Mouse (Mus musculus) granulocyte monocyte progenitor cell, adult 5-6 weeks (primary cell): ENCODE results near the gene Pak1ip1. TPM values are rescaled to one million over a fixed set of nuclear protein-coding genes. Genes with fewer than 3 reads are reported as not detected.

Experiments used
- total RNA-seq, 2 experiments: library from RNA; stranded (forward) in 1 of 2; stranded (reverse) in 1 of 2; fragments of 200-712, 200-1000 nt in 1 of 2; fragments of >200 nt in 1 of 2; fragmentation: Nextera tagmentation in 1 of 2; gene quantifications; 2 replicates each; pipeline ENCODE4 v1.2.3; 2014 to 2017

Pak1ip1 gene
- total RNA-seq, 2 experiments from 2014 or later, result 63.5 to 102 TPM

Other genes with a start within 250 kb of the Pak1ip1 start
- gene Gcnt2, start 141.3 kb upstream of the Pak1ip1 start, total RNA-seq (2014; fragmentation: Nextera tagmentation), result 14.8 and 36.7 TPM in 2 replicates
- 8.4 and 8.9 TPM in 2 replicates for gene Gcnt2, start 141.3 kb upstream of the Pak1ip1 start, total RNA-seq (2017)
- gene Tmem14c, start 15.3 kb downstream of the Pak1ip1 start, total RNA-seq (2014; fragmentation: Nextera tagmentation), result 199 and 201 TPM in 2 replicates
- gene Tmem14c, start 15.3 kb downstream of the Pak1ip1 start, total RNA-seq (2017), result 150 and 161 TPM in 2 replicates
- gene Mak, start 78.7 kb downstream of the Pak1ip1 start, total RNA-seq (2014; fragmentation: Nextera tagmentation), result not detected in 2 replicates
- gene Mak, start 78.7 kb downstream of the Pak1ip1 start, total RNA-seq (2017), result not detected in 2 replicates
- not detected in 2 replicates for gene Gcm2, start 110.0 kb downstream of the Pak1ip1 start, total RNA-seq (2014; fragmentation: Nextera tagmentation)
- gene Gcm2, start 110.0 kb downstream of the Pak1ip1 start, total RNA-seq (2017), result not detected in 2 replicates
- gene Sycp2l, start 113.3 kb downstream of the Pak1ip1 start, total RNA-seq (2014; fragmentation: Nextera tagmentation), result not detected in 2 replicates
- not detected in 2 replicates for gene Sycp2l, start 113.3 kb downstream of the Pak1ip1 start, total RNA-seq (2017)
- not detected in 2 replicates for gene Elovl2, start 219.4 kb downstream of the Pak1ip1 start, total RNA-seq (2014; fragmentation: Nextera tagmentation)
- 0.13 TPM in 1 of 2 replicates, not detected in the other for gene Elovl2, start 219.4 kb downstream of the Pak1ip1 start, total RNA-seq (2017)
- 13.7 and 14.0 TPM in 2 replicates for gene Smim13, start 248.8 kb downstream of the Pak1ip1 start, total RNA-seq (2014; fragmentation: Nextera tagmentation)
- gene Smim13, start 248.8 kb downstream of the Pak1ip1 start, total RNA-seq (2017), result 12.1 and 14.8 TPM in 2 replicates